Mouse (Mus musculus) CH12.LX (cell line): ENCODE measurements around the gene Mrpl48.
A peak's percentile ranks its signal among the peaks of the same experiment; 100 is the strongest.

ENCODE experiments used
- BHLHE40 ChIP-seq: IDR thresholded peaks from 2 replicates; pipeline ENCODE4 v1.6.1; 2011; ENCODE audit warnings: mild to moderate bottlenecking, low read depth, low read length, improper control_type of control experiment
- CTCF ChIP-seq, 2 experiments: IDR thresholded peaks in 1 of 2; conservative IDR thresholded peaks in 1 of 2; 2 replicates each; pipeline ENCODE4 v1.5.1; 2011 to 2012; ENCODE audit warnings: low read depth in 2 of 2, low read length in 2 of 2, improper control_type of control experiment in 1 of 2, inconsistent platforms in 1 of 2, mild to moderate bottlenecking in 1 of 2, moderate library complexity in 1 of 2
- E2F4 ChIP-seq: IDR thresholded peaks from 2 replicates; pipeline ENCODE4 v1.6.1; 2011; ENCODE audit warnings: low read depth, low read length, improper control_type of control experiment; ENCODE audit not compliant: insufficient replicate concordance
- EP300 ChIP-seq: IDR thresholded peaks from 2 replicates; pipeline ENCODE4 v1.6.1; 2011; ENCODE audit warnings: low read length, improper control_type of control experiment
- HCFC1 ChIP-seq: IDR thresholded peaks from 2 replicates; pipeline ENCODE4 v1.6.1; 2012; ENCODE audit warnings: low read depth, mild to moderate bottlenecking, inconsistent platforms, low read length, improper control_type of control experiment
- MAFK ChIP-seq: IDR thresholded peaks from 2 replicates; pipeline ENCODE4 v1.6.1; 2011; ENCODE audit warnings: low read length, improper control_type of control experiment; ENCODE audit not compliant: insufficient replicate concordance
- MAX ChIP-seq: IDR thresholded peaks from 2 replicates; pipeline ENCODE4 v1.6.1; 2011; ENCODE audit warnings: low read length, improper control_type of control experiment
- POLR2A ChIP-seq: IDR thresholded peaks from 2 replicates; pipeline ENCODE4 v1.6.1; 2011; ENCODE audit warnings: low read depth, mild to moderate bottlenecking, improper control_type of control experiment, low read length
- SMC3 ChIP-seq: IDR thresholded peaks from 2 replicates; pipeline ENCODE4 v1.6.1; 2011; ENCODE audit warnings: low read depth, low read length, improper control_type of control experiment

DNA sequence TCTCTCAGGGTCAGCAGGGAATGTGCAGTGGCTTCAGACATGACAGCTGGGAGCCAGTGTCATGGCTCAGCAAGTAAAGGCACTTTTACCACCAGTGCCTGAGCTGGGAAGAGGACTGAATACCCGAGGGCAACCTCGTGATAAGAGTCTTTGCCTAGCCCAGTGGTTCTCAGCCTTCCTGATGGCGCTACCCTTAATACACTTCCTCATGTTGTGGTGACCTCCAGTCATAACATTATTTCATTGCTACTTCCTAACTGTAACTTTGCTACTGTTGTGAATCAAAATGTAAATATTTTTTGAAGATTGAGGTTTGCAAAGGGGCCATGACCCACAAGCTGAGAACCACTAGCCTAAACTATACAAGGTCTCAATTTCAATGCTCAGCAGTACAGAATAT lies 99.4 kb downstream of the Mrpl48 start:
- TF ChIP-seq HCFC1 (no peak), CTCF (conservative IDR thresholded peaks at IDR 0.05 in 1 of 2, IDR thresholded peaks at IDR 0.05 in 1 of 2; ENCODE audit: low read depth in 2 of 2, low read length in 2 of 2) (no peak), SMC3 (no peak), MAFK (no peak), BHLHE40 (no peak), POLR2A (no peak), EP300 (peak; percentile 51), MAX (no peak), E2F4 (no peak)
